Mouse (Mus musculus): ENCODE results near the gene Bet1. TPM values are rescaled to one million over a fixed set of nuclear protein-coding genes. Genes with fewer than 3 reads are reported as not detected.
A peak's percentile ranks its signal among the peaks of the same experiment; 100 is the strongest.

Gene Bet1
- 39.7 and 48.6 TPM in 2 replicates for polyA plus RNA-seq (2015; fragmentation: Nextera tagmentation; extraction: Ambion mirVana)

- Histone ChIP-seq H3K9me3 (replicated peaks; ENCODE audit: control insufficient read depth, low read length) (no peaks in the 10 kb centered on the region), H3K4me3 (ENCODE audit: low read length) (peak within 1 kb of the TSS; percentile 92), H3K4me2 (ENCODE audit: low read depth, low read length) (peak within 1 kb of the TSS; percentile 75), H3K36me3 (ENCODE audit: control insufficient read depth, insufficient read depth) (0 out of 2 replicates have a peak, but pooled peaks cover 2% of the 10 kb centered on the region), H3K27me3 (ENCODE audit: control insufficient read depth, insufficient read depth, low read length) (no peaks in the 10 kb centered on the region), H3K4me1 (ENCODE audit: control insufficient read depth, insufficient read depth, low read length) (0 out of 2 replicates have a peak, but pooled peaks cover 2% of the 10 kb centered on the region), H3K9ac (ENCODE audit: low read length) (peak within 1 kb of the TSS; percentile 87), H3K27ac (ENCODE audit: low read length) (peak within 1 kb of the TSS; percentile 37)
- ATAC-seq (replicated peaks; ENCODE audit: extremely low read depth, insufficient read depth, low FRiP score), result peak; percentile 100
- WGBS, result under 1% methylated on average over 24 of the region's 24 CpGs
Measured at GRCm38 (mm10) chr6:4086663-4087454, at the start of gene Bet1. TSS of gene Bet1 (minus strand) at chr6:4086972.

GRCm38 (mm10) chr6:4132239-4132638 is 45.5 kb upstream of the Bet1 start:
- H3K9me3 ChIP-seq (replicated peaks; ENCODE audit: control insufficient read depth, low read length), result no peaks in the 10 kb centered on the region
- no peaks in the 10 kb centered on the region for H3K27me3 ChIP-seq (ENCODE audit: control insufficient read depth, insufficient read depth, low read length)
- H3K9ac ChIP-seq (ENCODE audit: low read length), result no peak overlapping the region
- ATAC-seq (replicated peaks; ENCODE audit: extremely low read depth, insufficient read depth, low FRiP score), result no peak
- 52% methylated on average over 7 of the region's 7 CpGs for WGBS
- H3K4me1 ChIP-seq (ENCODE audit: control insufficient read depth, insufficient read depth, low read length), result no peaks in the 10 kb centered on the region
- no peak overlapping the region for H3K27ac ChIP-seq (ENCODE audit: low read length)
- no peaks in the 10 kb centered on the region for H3K36me3 ChIP-seq (ENCODE audit: control insufficient read depth, insufficient read depth)
- no peak overlapping the region for H3K4me2 ChIP-seq (ENCODE audit: low read depth, low read length)
- H3K4me3 ChIP-seq (ENCODE audit: low read length), result no peak overlapping the region

GRCm38 (mm10) chr6:4131149-4131548 is 44.4 kb upstream of the Bet1 start:
- H3K36me3 ChIP-seq (ENCODE audit: control insufficient read depth, insufficient read depth), result no peaks in the 10 kb centered on the region
- H3K9ac ChIP-seq (ENCODE audit: low read length), result no peak overlapping the region
- H3K27ac ChIP-seq (ENCODE audit: low read length), result no peak overlapping the region
- WGBS, result 62% methylated on average over 2 of the region's 2 CpGs
- H3K4me1 ChIP-seq (ENCODE audit: control insufficient read depth, insufficient read depth, low read length), result no peaks in the 10 kb centered on the region
- no peak for ATAC-seq (replicated peaks; ENCODE audit: extremely low read depth, insufficient read depth, low FRiP score)
- no peaks in the 10 kb centered on the region for H3K9me3 ChIP-seq (replicated peaks; ENCODE audit: control insufficient read depth, low read length)
- H3K27me3 ChIP-seq (ENCODE audit: control insufficient read depth, insufficient read depth, low read length), result no peaks in the 10 kb centered on the region
- H3K4me2 ChIP-seq (ENCODE audit: low read depth, low read length), result no peak overlapping the region
- H3K4me3 ChIP-seq (ENCODE audit: low read length), result no peak overlapping the region

- no peak overlapping the region for H3K4me3 ChIP-seq (ENCODE audit: low read length)
- H3K4me2 ChIP-seq (ENCODE audit: low read depth, low read length), result no peak overlapping the region
- H3K9ac ChIP-seq (ENCODE audit: low read length), result no peak overlapping the region
- no peaks in the 10 kb centered on the region for H3K4me1 ChIP-seq (ENCODE audit: control insufficient read depth, insufficient read depth, low read length)
- H3K27ac ChIP-seq (ENCODE audit: low read length), result no peak overlapping the region
- no peak for ATAC-seq (replicated peaks; ENCODE audit: extremely low read depth, insufficient read depth, low FRiP score)
- no peaks in the 10 kb centered on the region for H3K27me3 ChIP-seq (ENCODE audit: control insufficient read depth, insufficient read depth, low read length)
- 72% methylated on average over 1 of the region's 1 CpGs for WGBS
- no peaks in the 10 kb centered on the region for H3K9me3 ChIP-seq (replicated peaks; ENCODE audit: control insufficient read depth, low read length)
- H3K36me3 ChIP-seq (ENCODE audit: control insufficient read depth, insufficient read depth), result no peaks in the 10 kb centered on the region
Measured at GRCm38 (mm10) chr6:4118611-4119010, 31.8 kb upstream of the Bet1 start.

- H3K4me3 ChIP-seq (ENCODE audit: low read length), result no peak overlapping the region
- H3K4me1 ChIP-seq (ENCODE audit: control insufficient read depth, insufficient read depth, low read length), result 0 out of 2 replicates have a peak, but pooled peaks cover 2% of the 10 kb centered on the region
- ATAC-seq (replicated peaks; ENCODE audit: extremely low read depth, insufficient read depth, low FRiP score), result no peak
- no peaks in the 10 kb centered on the region for H3K9me3 ChIP-seq (replicated peaks; ENCODE audit: control insufficient read depth, low read length)
- no peak overlapping the region for H3K4me2 ChIP-seq (ENCODE audit: low read depth, low read length)
- H3K9ac ChIP-seq (ENCODE audit: low read length), result no peak overlapping the region
- 77% methylated on average over 2 of the region's 2 CpGs for WGBS
- no peaks in the 10 kb centered on the region for H3K27me3 ChIP-seq (ENCODE audit: control insufficient read depth, insufficient read depth, low read length)
- no peaks in the 10 kb centered on the region for H3K36me3 ChIP-seq (ENCODE audit: control insufficient read depth, insufficient read depth)
- no peak overlapping the region for H3K27ac ChIP-seq (ENCODE audit: low read length)
Measured at GRCm38 (mm10) chr6:4090423-4090822, 3.7 kb upstream of the Bet1 start.

GRCm38 (mm10) chr6:4072281-4072680 is 14.5 kb downstream of the Bet1 start:
- Histone ChIP-seq H3K9ac (ENCODE audit: low read length) (no peak overlapping the region), H3K4me2 (ENCODE audit: low read depth, low read length) (no peak overlapping the region), H3K4me1 (ENCODE audit: control insufficient read depth, insufficient read depth, low read length) (no peaks in the 10 kb centered on the region), H3K9me3 (replicated peaks; ENCODE audit: control insufficient read depth, low read length) (no peaks in the 10 kb centered on the region), H3K4me3 (ENCODE audit: low read length) (no peak overlapping the region), H3K36me3 (ENCODE audit: control insufficient read depth, insufficient read depth) (no peaks in the 10 kb centered on the region), H3K27me3 (ENCODE audit: control insufficient read depth, insufficient read depth, low read length) (no peaks in the 10 kb centered on the region), H3K27ac (ENCODE audit: low read length) (no peak overlapping the region)
- WGBS, result 81% methylated on average over 6 of the region's 6 CpGs
- ATAC-seq (replicated peaks; ENCODE audit: extremely low read depth, insufficient read depth, low FRiP score), result no peak

- no peaks in the 10 kb centered on the region for H3K4me1 ChIP-seq (ENCODE audit: control insufficient read depth, insufficient read depth, low read length)
- ATAC-seq (replicated peaks; ENCODE audit: extremely low read depth, insufficient read depth, low FRiP score), result no peak
- no peak overlapping the region for H3K27ac ChIP-seq (ENCODE audit: low read length)
- H3K36me3 ChIP-seq (ENCODE audit: control insufficient read depth, insufficient read depth), result no peaks in the 10 kb centered on the region
- no peak overlapping the region for H3K4me3 ChIP-seq (ENCODE audit: low read length)
- no peak overlapping the region for H3K4me2 ChIP-seq (ENCODE audit: low read depth, low read length)
- no peak overlapping the region for H3K9ac ChIP-seq (ENCODE audit: low read length)
- no peaks in the 10 kb centered on the region for H3K9me3 ChIP-seq (replicated peaks; ENCODE audit: control insufficient read depth, low read length)
- H3K27me3 ChIP-seq (ENCODE audit: control insufficient read depth, insufficient read depth, low read length), result no peaks in the 10 kb centered on the region
Measured at GRCm38 (mm10) chr6:4069714-4070113, 17.1 kb downstream of the Bet1 start.

- no peak overlapping the region for H3K9ac ChIP-seq (ENCODE audit: low read length)
- no peak overlapping the region for H3K4me2 ChIP-seq (ENCODE audit: low read depth, low read length)
- no peaks in the 10 kb centered on the region for H3K9me3 ChIP-seq (replicated peaks; ENCODE audit: control insufficient read depth, low read length)
- WGBS, result 78% methylated on average over 4 of the region's 4 CpGs
- H3K27me3 ChIP-seq (ENCODE audit: control insufficient read depth, insufficient read depth, low read length), result no peaks in the 10 kb centered on the region
- H3K4me3 ChIP-seq (ENCODE audit: low read length), result no peak overlapping the region
- no peaks in the 10 kb centered on the region for H3K36me3 ChIP-seq (ENCODE audit: control insufficient read depth, insufficient read depth)
- no peak overlapping the region for H3K27ac ChIP-seq (ENCODE audit: low read length)
- H3K4me1 ChIP-seq (ENCODE audit: control insufficient read depth, insufficient read depth, low read length), result no peaks in the 10 kb centered on the region
- ATAC-seq (replicated peaks; ENCODE audit: extremely low read depth, insufficient read depth, low FRiP score), result no peak
Measured at GRCm38 (mm10) chr6:4054387-4054786, 32.4 kb downstream of the Bet1 start.

- ATAC-seq (replicated peaks; ENCODE audit: extremely low read depth, insufficient read depth, low FRiP score), result no peak
- no peaks in the 10 kb centered on the region for H3K9me3 ChIP-seq (replicated peaks; ENCODE audit: control insufficient read depth, low read length)
- H3K36me3 ChIP-seq (ENCODE audit: control insufficient read depth, insufficient read depth), result no peaks in the 10 kb centered on the region
- WGBS, result 44% methylated on average over 1 of the region's 1 CpGs
- no peak overlapping the region for H3K4me3 ChIP-seq (ENCODE audit: low read length)
- no peak overlapping the region for H3K4me2 ChIP-seq (ENCODE audit: low read depth, low read length)
- no peak overlapping the region for H3K27ac ChIP-seq (ENCODE audit: low read length)
- no peak overlapping the region for H3K9ac ChIP-seq (ENCODE audit: low read length)
- no peaks in the 10 kb centered on the region for H3K4me1 ChIP-seq (ENCODE audit: control insufficient read depth, insufficient read depth, low read length)
- H3K27me3 ChIP-seq (ENCODE audit: control insufficient read depth, insufficient read depth, low read length), result no peaks in the 10 kb centered on the region
Measured at GRCm38 (mm10) chr6:4052843-4053242, 33.9 kb downstream of the Bet1 start.
